Mouse (Mus musculus): ENCODE measurements at regions not wholly inside any gene's neighbourhood (a gene's known extent, or its start where the extent isn't known, plus 50 kb on each side); places are given as distances from the start of the nearest gene placed in this dataset.

GRCm38 (mm10) chr11:89932231-89932865 lies 70.3 kb downstream of the Pctp start:
- DNase-seq (ENCODE audit: low spot score in 2 of 2) = peak; percentile 33 to 50

DNA sequence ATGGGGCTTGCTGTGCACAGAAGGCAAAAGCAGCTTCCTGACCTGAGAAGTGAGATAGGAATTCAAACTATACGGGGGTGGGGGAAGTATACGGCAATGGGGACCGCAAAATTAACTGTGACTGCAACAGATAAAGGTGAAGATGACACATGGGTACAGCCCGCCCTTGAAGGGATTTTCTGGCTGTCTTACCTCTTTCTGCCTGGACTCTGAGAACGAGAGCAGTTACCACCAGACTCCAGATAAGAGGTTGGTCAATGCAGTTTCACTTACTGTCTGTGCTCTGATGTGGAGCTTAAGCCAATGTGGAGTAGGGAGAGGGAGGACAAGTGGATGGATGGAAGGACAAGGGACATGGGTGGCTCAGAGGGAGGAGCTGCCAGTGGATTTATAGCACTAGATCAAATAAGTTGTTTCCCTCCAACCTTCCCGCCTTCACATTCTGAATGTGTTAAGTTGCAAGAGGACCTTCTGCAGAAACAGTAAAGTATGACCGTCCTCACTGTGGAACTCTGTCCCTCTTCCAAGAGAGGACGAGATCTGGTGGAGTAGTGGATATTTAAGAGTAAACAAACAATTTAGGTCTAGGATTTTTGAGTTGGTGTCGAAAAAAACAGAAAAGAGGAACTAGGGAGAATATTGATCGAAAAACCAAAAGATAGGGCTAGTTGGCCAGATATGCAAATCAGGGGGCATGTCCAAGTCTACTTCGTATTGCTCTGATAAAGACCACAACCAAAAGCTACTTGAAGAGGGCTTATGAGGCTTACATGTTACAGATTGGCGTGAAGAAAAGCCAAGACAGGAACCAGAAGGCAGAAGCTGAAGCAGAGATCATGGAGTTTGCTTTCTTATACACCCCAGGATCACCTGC lies 73.3 kb downstream of the Pctp start:
- DNase-seq (ENCODE audit: low spot score in 2 of 2) = no peak

GRCm38 (mm10) chr11:89927483-89928156 lies 75.1 kb downstream of the Pctp start:
- no peak for DNase-seq (ENCODE audit: low spot score in 2 of 2)

DNA sequence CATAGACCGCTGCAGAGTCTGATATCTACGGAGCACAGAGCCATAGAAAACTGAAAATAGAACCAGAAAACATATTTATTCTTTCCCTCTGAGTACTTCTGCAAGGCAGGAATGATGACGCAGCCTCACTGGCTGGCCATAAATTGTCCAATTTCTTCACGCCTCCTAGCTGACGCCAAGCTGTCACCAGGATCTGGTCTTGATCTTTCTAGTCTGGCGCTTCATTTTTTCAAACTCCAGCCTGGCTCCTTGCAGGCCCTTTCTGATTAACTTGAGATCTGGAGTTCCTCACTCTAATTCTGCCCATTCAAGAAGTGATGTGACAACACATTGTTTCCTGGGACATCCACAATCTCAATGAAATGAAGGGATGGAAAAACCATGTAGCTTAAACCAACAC lies 80.1 kb downstream of the Pctp start:
- no peak for DNase-seq (ENCODE audit: low spot score in 2 of 2)

- DNase-seq (ENCODE audit: low spot score in 2 of 2) = peak; percentile 29 to 59
Measured at GRCm38 (mm10) chr11:89921146-89921545, 81.5 kb downstream of the Pctp start.

DNA sequence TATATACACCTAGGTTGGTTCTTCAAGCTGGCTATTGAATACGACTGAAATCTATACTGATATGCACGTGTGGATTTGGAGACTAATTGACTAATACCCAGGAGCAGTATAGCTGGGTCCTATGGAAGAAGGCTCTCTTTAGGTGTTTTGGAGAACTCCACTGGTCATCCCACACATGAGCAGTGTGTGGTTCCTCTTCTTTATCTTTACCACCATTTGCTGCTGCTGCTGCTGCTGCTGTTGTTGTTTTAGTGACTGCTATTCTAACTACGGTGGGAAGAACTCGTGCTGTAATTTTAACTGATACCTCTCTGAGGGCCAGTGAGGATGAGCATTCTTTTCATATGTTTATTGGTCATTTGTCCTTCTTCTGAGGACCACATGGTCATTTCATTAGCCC lies 86.9 kb downstream of the Pctp start:
- no peak for DNase-seq (ENCODE audit: low spot score in 2 of 2)

- no peak for DNase-seq (ENCODE audit: low spot score in 2 of 2)
Measured at GRCm38 (mm10) chr11:89914577-89914976, 88.1 kb downstream of the Pctp start.

DNA sequence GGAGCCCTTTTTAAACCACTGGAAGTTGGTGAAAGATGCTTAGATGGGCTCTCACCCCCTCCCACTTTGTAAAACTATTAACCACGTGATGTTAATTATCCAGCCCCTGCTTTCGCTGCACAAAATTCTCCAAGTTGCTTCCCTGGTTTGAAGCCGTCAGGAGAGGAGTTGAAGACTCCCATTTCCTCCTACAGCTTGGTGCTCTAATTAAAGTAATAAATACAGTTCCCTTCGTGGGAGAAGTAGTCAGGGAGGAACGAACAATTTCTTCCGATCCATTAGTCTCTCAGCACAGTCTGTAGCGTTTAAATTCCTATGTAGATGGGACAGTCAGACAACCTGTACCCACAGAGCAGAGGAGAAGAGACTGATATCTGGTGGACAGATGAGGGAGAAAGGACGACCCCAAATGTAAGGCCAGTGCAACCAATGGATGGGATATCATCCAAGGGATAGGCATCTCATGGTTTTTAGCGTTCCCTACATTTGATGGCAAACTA lies 101.4 kb downstream of the Pctp start:
- no peak for DNase-seq (ENCODE audit: low spot score in 2 of 2)

GRCm38 (mm10) chr11:89898516-89898915 lies 104.2 kb downstream of the Pctp start:
- no peak for DNase-seq (ENCODE audit: low spot score in 2 of 2)

- DNase-seq (ENCODE audit: low spot score in 2 of 2) = no peak
Measured at GRCm38 (mm10) chr11:89896854-89897253, 105.8 kb downstream of the Pctp start.

DNA sequence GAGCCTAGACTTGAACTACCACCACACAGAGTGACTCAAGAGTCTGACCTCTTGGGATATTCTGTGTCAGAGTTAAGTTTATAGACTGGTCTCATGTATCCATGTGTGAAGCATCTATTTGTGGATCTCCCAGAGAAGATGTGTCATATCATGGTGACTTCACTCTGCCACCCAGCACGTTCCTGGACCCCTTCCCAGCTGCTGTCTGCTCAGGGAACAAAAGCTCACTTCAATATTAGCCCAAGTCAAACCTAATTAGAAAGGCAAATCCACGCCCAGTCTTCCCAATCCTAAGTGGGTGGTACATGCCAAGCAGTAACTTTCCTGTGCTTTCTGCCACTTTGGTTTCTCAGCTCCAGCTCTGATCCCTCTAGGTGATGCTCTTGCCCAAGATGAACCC lies 94.1 kb upstream of the Ankfn1 start:
- no peak for DNase-seq (ENCODE audit: low spot score in 2 of 2)

DNA sequence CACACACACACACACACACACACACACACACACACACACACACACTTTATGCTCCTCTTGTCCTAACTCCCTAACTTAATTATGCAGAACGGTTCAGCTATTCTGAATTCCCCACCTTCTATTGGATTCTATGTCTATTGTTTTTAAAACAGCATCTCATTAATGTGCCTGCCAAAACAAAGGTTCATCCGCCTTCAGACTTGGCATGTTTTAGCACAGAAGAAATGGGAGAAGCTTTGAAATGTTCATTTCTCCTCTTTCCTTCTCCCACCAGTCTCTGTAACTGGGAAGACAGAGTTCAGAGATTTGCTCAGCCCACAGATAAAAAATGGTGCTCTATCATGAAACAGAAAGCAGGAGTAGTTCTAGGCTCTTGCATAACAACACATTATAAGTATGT lies 90.1 kb upstream of the Ankfn1 start:
- no peak for DNase-seq (ENCODE audit: low spot score in 2 of 2)

GRCm38 (mm10) chr11:89856184-89856769 lies 78.8 kb upstream of the Ankfn1 start:
- DNase-seq (ENCODE audit: low spot score in 2 of 2) = no peak

DNA sequence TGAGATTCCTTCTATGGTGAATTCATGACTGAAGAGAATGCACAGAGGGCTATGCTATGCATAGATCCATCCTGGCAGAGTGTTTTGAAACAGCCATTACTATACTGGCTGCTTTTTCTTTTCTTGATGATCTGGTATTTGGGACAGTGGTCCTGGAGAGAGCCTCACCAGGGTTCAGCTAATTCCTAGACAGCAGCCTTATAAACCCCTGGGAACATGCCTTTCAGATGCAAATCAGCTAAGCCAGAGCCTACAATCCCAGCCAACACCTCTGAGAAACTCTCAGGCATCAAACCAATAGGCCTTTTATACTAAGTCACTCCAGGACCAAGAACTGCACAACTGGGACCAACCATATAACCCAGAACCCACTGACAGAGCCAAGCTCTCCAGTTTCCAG lies 64.4 kb upstream of the Ankfn1 start:
- no peak for DNase-seq (ENCODE audit: low spot score in 2 of 2)

GRCm38 (mm10) chr11:89839671-89840327 lies 62.3 kb upstream of the Ankfn1 start:
- DNase-seq (ENCODE audit: low spot score in 2 of 2) = peak in 1 of 2 experiments; percentile 2

- DNase-seq (ENCODE audit: low spot score in 2 of 2) = no peak
Measured at GRCm38 (mm10) chr11:89837995-89838394, 60.5 kb upstream of the Ankfn1 start.

GRCm38 (mm10) chr11:89836897-89837296 lies 59.4 kb upstream of the Ankfn1 start:
- no peak for DNase-seq (ENCODE audit: low spot score in 2 of 2)

DNA sequence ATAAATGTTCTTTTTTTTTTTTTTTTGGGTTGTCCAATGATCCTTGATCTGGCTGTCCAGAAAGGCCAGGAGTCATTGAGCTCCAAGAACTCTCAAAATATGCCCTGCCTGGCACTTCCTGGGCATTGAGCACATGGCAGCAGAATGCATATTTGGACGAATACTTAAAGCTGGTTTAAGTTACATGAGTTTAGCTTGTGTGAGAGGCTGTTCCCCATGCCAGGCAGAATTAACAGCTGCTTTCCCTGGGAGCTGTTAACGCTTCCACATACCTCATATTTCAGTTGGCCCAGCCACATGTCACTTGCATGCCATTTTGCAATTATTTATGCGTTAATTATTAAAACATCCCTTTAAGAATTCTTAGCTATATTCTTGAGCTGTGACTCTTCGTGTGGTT lies 56.6 kb upstream of the Ankfn1 start:
- no peak for DNase-seq (ENCODE audit: low spot score in 2 of 2)

DNA sequence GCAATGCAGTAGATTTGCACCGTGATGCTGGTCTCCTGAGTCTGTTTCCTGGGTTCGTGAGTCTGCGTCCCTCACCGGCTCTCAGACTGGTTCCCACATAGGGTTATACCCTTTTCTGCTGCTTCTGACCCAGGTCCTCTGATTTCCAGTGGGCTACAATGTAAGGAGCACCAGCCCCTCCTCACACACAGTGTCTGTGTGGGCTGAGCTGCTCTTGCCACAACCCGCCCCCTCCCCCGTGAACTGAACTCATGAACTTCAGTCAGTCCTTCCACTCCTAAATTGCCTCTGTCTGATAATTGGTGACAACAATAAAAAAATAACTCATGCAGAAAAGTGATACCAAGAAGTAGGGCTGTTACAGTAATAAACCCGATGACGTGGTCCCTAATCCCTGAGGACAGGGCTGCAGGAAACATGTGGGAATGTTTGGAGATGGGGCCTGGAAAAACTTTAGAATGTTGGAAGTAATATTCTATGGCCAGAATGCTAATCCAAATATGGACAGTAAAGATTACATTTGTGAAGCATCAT lies 54.2 kb upstream of the Ankfn1 start:
- DNase-seq (ENCODE audit: low spot score in 2 of 2) = no peak
